Mouse (Mus musculus) adrenal gland, adult 18-20 months (tissue): Measurements from ENCODE around the gene Rims1. TPM values are rescaled to one million over a fixed set of nuclear protein-coding genes. Genes with fewer than 3 reads are reported as not detected.
A peak's percentile ranks its signal among the peaks of the same experiment; 100 is the strongest.

Experiments used
- DNase-seq, 2 experiments: peaks; one replicate each; pipeline ENCODE4 v3.0.0; 2021 to 2022; ENCODE audit warnings: low spot score in 2 of 2
- long read RNA-seq, 2 experiments: library from polyadenylated mRNA; stranded (forward); transcript quantifications; one replicate each; pipeline ENCODE4 v2.0.0; 2021
- total RNA-seq, 2 experiments: library from RNA; stranded (reverse); gene quantifications; 1 replicate in 1 of 2; 2 replicates in 1 of 2; pipeline ENCODE4 v1.2.3; 2021

Gene Rims1
- under 1 TPM; 0.40 to 0.64 TPM for total RNA-seq
- long read RNA-seq, experiment 1 = 0 reads
- long read RNA-seq, experiment 2, partial matches to known transcripts = 0 of 2 reads
- long read RNA-seq, experiment 2, other reads (novel, unspliced or antisense) = 2 of 2 reads

GRCm38 (mm10) chr1:22805726-22806625 is at the start of gene Rims1:
Gene Rims1 (minus strand): TSS chr1:22805994.
- DNase-seq = peak; percentile 16 to 27

- DNase-seq = no peak
Measured at GRCm38 (mm10) chr1:22806626-22807096, 867 bp upstream of the Rims1 start.

- DNase-seq = peak in 1 of 2 experiments; percentile 18
Measured at GRCm38 (mm10) chr1:22805025-22805725, 619 bp downstream of the Rims1 start.

GRCm38 (mm10) chr1:22804148-22804885 is 1.5 kb downstream of the Rims1 start:
- no peak for DNase-seq

GRCm38 (mm10) chr1:22803471-22803870 is 2.3 kb downstream of the Rims1 start:
- DNase-seq = no peak

- DNase-seq = no peak
Measured at GRCm38 (mm10) chr1:22800276-22800675, 5.5 kb downstream of the Rims1 start.

- no peak for DNase-seq
Measured at GRCm38 (mm10) chr1:22797091-22797490, 8.7 kb downstream of the Rims1 start.

- no peak for DNase-seq
Measured at GRCm38 (mm10) chr1:22789391-22789909, 16.3 kb downstream of the Rims1 start.

- no peak for DNase-seq
Measured at GRCm38 (mm10) chr1:22787616-22788015, 18.2 kb downstream of the Rims1 start.

- DNase-seq = no peak
Measured at GRCm38 (mm10) chr1:22770530-22771254, 35.1 kb downstream of the Rims1 start.

- DNase-seq = no peak
Measured at GRCm38 (mm10) chr1:22763376-22763775, 42.4 kb downstream of the Rims1 start.

GRCm38 (mm10) chr1:22762780-22763179 is 43.0 kb downstream of the Rims1 start:
- no peak for DNase-seq

GRCm38 (mm10) chr1:22750536-22750935 is 55.3 kb downstream of the Rims1 start:
- DNase-seq = no peak

GRCm38 (mm10) chr1:22744655-22745054 is 61.1 kb downstream of the Rims1 start:
- DNase-seq = no peak

GRCm38 (mm10) chr1:22737491-22737890 is 68.3 kb downstream of the Rims1 start:
- DNase-seq = no peak

GRCm38 (mm10) chr1:22734429-22734828 is 71.4 kb downstream of the Rims1 start:
- DNase-seq = no peak

- no peak for DNase-seq
Measured at GRCm38 (mm10) chr1:22733281-22733680, 72.5 kb downstream of the Rims1 start.

- DNase-seq = no peak
Measured at GRCm38 (mm10) chr1:22728207-22728606, 77.6 kb downstream of the Rims1 start.

GRCm38 (mm10) chr1:22721706-22722105 is 84.1 kb downstream of the Rims1 start:
- DNase-seq = no peak

- DNase-seq = no peak
Measured at GRCm38 (mm10) chr1:22720714-22721113, 85.1 kb downstream of the Rims1 start.
